Mouse (Mus musculus): ENCODE results near the gene Rsbn1. TPM values are rescaled to one million over a fixed set of nuclear protein-coding genes. Genes with fewer than 3 reads are reported as not detected.

The Rsbn1 gene
- polyA plus RNA-seq, 1 experiment: 9.3 TPM

- Histone ChIP-seq H3K4me1 (ENCODE audit: control insufficient read depth, insufficient read depth, low read length) (no peaks in the 10 kb centered on the region; the same call in 1 of the 2 replicates), H3K27ac (ENCODE audit: control insufficient read depth, insufficient read depth, low read depth, low read length, poor library complexity) (peak within 1 kb of the TSS; percentile 85), H3K4me3 (replicated peaks; ENCODE audit: control insufficient read depth, low read depth, low read length) (peak within 1 kb of the TSS; percentile 91)
- TF ChIP-seq CTCF (IDR thresholded peaks at IDR 0.05; ENCODE audit: control insufficient read depth, insufficient read depth, low read length) (no peak), POLR2A (IDR thresholded peaks at IDR 0.05; ENCODE audit: borderline replicate concordance, control insufficient read depth, low read depth, low read length) (peak; percentile 82; the same call in 1 of the 2 replicates)
- under 1% methylated on average over 70 of the region's 70 CpGs for WGBS
These were observed 54.2 kb downstream of the Rsbn1 start, which contains the start of gene Phtf1 for GRCm38 (mm10) chr3:103967861-103968691. Gene Phtf1, plus strand, starts transcription at chr3:103968110.

- H3K4me1 ChIP-seq (ENCODE audit: control insufficient read depth, insufficient read depth, low read length): no peaks in the 10 kb centered on the region; the same call in 1 of the 2 replicates
- under 1% methylated on average over 24 of the region's 24 CpGs for WGBS
- peak overlapping the region; percentile 91 for H3K4me3 ChIP-seq (replicated peaks; ENCODE audit: control insufficient read depth, low read depth, low read length)
- TF ChIP-seq POLR2A (IDR thresholded peaks at IDR 0.05; ENCODE audit: borderline replicate concordance, control insufficient read depth, low read depth, low read length) (no peak), CTCF (IDR thresholded peaks at IDR 0.05; ENCODE audit: control insufficient read depth, insufficient read depth, low read length) (no peak)
- peak overlapping the region; percentile 85 for H3K27ac ChIP-seq (ENCODE audit: control insufficient read depth, insufficient read depth, low read depth, low read length, poor library complexity)
These were observed 54.8 kb downstream of the Rsbn1 start for GRCm38 (mm10) chr3:103968701-103969100.

GRCm38 (mm10) chr3:103971157-103971556 lies 57.2 kb downstream of the Rsbn1 start:
- WGBS: 85% methylated on average over 2 of the region's 2 CpGs

GRCm38 (mm10) chr3:103984556-103984955 lies 70.6 kb downstream of the Rsbn1 start:
- WGBS: 75% methylated on average over 4 of the region's 4 CpGs
- no peak for TF ChIP-seq POLR2A (IDR thresholded peaks at IDR 0.05; ENCODE audit: borderline replicate concordance, control insufficient read depth, low read depth, low read length)
- TF ChIP-seq CTCF (IDR thresholded peaks at IDR 0.05; ENCODE audit: control insufficient read depth, insufficient read depth, low read length): no peak
- Histone ChIP-seq H3K4me1 (ENCODE audit: control insufficient read depth, insufficient read depth, low read length) (no peaks in the 10 kb centered on the region; the same call in 1 of the 2 replicates), H3K4me3 (replicated peaks; ENCODE audit: control insufficient read depth, low read depth, low read length) (no peak overlapping the region), H3K27ac (ENCODE audit: control insufficient read depth, insufficient read depth, low read depth, low read length, poor library complexity) (no peak overlapping the region)

More at GRCm38 (mm10) chr3:103971157-103971556, 57.2 kb downstream of the Rsbn1 start:
- TF ChIP-seq CTCF (IDR thresholded peaks at IDR 0.05; ENCODE audit: control insufficient read depth, insufficient read depth, low read length) (no peak), POLR2A (IDR thresholded peaks at IDR 0.05; ENCODE audit: borderline replicate concordance, control insufficient read depth, low read depth, low read length) (no peak)
- no peaks in the 10 kb centered on the region for H3K4me1 ChIP-seq (ENCODE audit: control insufficient read depth, insufficient read depth, low read length)
- H3K27ac ChIP-seq (ENCODE audit: control insufficient read depth, insufficient read depth, low read depth, low read length, poor library complexity): no peak overlapping the region
- H3K4me3 ChIP-seq (replicated peaks; ENCODE audit: control insufficient read depth, low read depth, low read length): no peak overlapping the region

- H3K27ac ChIP-seq (ENCODE audit: control insufficient read depth, insufficient read depth, low read depth, low read length, poor library complexity): no peak overlapping the region
- WGBS: 66% methylated on average over 2 of the region's 2 CpGs
- H3K4me1 ChIP-seq (ENCODE audit: control insufficient read depth, insufficient read depth, low read length): no peaks in the 10 kb centered on the region; the same call in 1 of the 2 replicates
- TF ChIP-seq CTCF (IDR thresholded peaks at IDR 0.05; ENCODE audit: control insufficient read depth, insufficient read depth, low read length) (no peak), POLR2A (IDR thresholded peaks at IDR 0.05; ENCODE audit: borderline replicate concordance, control insufficient read depth, low read depth, low read length) (no peak)
- H3K4me3 ChIP-seq (replicated peaks; ENCODE audit: control insufficient read depth, low read depth, low read length): no peak overlapping the region
These were observed 71.3 kb downstream of the Rsbn1 start for GRCm38 (mm10) chr3:103985194-103985593.

- Histone ChIP-seq H3K4me1 (ENCODE audit: control insufficient read depth, insufficient read depth, low read length) (no peaks in the 10 kb centered on the region; the same call in 1 of the 2 replicates), H3K27ac (ENCODE audit: control insufficient read depth, insufficient read depth, low read depth, low read length, poor library complexity) (no peak overlapping the region), H3K4me3 (replicated peaks; ENCODE audit: control insufficient read depth, low read depth, low read length) (no peak overlapping the region)
- no peak for TF ChIP-seq POLR2A (IDR thresholded peaks at IDR 0.05; ENCODE audit: borderline replicate concordance, control insufficient read depth, low read depth, low read length)
- no peak for TF ChIP-seq CTCF (IDR thresholded peaks at IDR 0.05; ENCODE audit: control insufficient read depth, insufficient read depth, low read length)
- 75% methylated on average over 5 of the region's 5 CpGs for WGBS
These were observed 74.0 kb downstream of the Rsbn1 start for GRCm38 (mm10) chr3:103987831-103988432.

- Histone ChIP-seq H3K4me3 (replicated peaks; ENCODE audit: control insufficient read depth, low read depth, low read length) (no peak overlapping the region), H3K27ac (ENCODE audit: control insufficient read depth, insufficient read depth, low read depth, low read length, poor library complexity) (no peak overlapping the region), H3K4me1 (ENCODE audit: control insufficient read depth, insufficient read depth, low read length) (no peaks in the 10 kb centered on the region; the same call in 1 of the 2 replicates)
- 71% methylated on average over 4 of the region's 4 CpGs for WGBS
- TF ChIP-seq CTCF (IDR thresholded peaks at IDR 0.05; ENCODE audit: control insufficient read depth, insufficient read depth, low read length) (no peak), POLR2A (IDR thresholded peaks at IDR 0.05; ENCODE audit: borderline replicate concordance, control insufficient read depth, low read depth, low read length) (no peak)
These were observed 75.4 kb downstream of the Rsbn1 start for GRCm38 (mm10) chr3:103989352-103989751.

GRCm38 (mm10) chr3:103991271-103991670 lies 77.4 kb downstream of the Rsbn1 start:
- WGBS: 82% methylated on average over 3 of the region's 3 CpGs
- Histone ChIP-seq H3K27ac (ENCODE audit: control insufficient read depth, insufficient read depth, low read depth, low read length, poor library complexity) (no peak overlapping the region), H3K4me1 (ENCODE audit: control insufficient read depth, insufficient read depth, low read length) (no peaks in the 10 kb centered on the region), H3K4me3 (replicated peaks; ENCODE audit: control insufficient read depth, low read depth, low read length) (no peak overlapping the region)
- no peak for TF ChIP-seq POLR2A (IDR thresholded peaks at IDR 0.05; ENCODE audit: borderline replicate concordance, control insufficient read depth, low read depth, low read length)
- no peak for TF ChIP-seq CTCF (IDR thresholded peaks at IDR 0.05; ENCODE audit: control insufficient read depth, insufficient read depth, low read length)
